Mouse (Mus musculus): ENCODE measurements around the gene Ptprk. TPM values are rescaled to one million over a fixed set of nuclear protein-coding genes. Genes with fewer than 3 reads are reported as not detected.

The Ptprk gene
- polyA plus RNA-seq, 1 experiment from 2014 or later: 29.7 TPM

DNA sequence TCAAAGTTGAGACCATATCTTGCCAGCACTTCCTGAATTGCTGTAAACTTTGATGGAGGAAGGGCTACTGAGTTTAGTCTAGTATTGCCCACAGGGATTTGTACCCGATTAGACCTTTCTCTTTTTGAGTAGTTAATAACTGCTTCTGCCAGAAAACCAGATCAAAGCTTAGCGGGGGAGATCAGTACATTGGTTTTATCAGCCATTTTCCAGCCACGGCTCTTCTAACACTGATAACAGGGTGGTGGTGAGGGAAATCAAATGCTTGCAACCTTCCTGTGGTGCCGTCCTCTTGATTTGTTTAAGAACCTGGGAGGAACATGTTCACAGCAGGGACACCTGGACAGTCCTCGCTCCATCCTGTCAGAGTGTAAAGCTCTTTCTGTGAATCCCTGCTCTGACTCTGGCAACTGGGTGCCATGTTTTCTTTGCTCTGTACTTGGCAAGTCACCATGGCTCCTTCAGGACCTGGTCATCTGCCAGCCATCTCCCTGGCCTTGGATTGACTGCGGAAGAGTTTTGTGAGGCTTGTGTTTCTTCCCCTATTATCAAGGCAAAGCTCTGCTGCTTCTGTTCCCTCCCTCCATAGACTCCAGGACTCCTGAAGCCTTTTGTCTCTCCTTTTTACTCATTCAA is 231.9 kb downstream of the Ptprk start:
- ATAC-seq (replicated peaks; ENCODE audit: low FRiP score): no peak

DNA sequence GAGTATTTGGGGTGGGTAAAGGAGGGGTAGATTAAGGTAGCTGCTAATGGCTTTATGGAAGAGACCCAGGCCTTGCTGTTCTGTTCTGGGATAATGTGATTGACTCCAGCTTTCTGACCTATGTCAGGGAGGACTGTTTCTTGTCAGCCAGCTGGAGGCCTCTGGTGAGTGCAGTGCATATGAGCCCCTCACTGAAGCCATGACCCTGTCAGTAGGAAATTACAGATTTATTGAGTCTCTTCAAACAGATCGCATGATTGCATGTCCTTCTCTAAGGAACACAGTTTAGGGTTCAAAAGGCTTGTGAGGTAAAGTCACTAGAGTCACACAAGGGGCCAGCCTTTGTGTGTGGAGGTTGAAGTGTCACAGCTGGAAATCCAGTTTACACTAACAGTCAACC is 236.7 kb downstream of the Ptprk start:
- no peak overlapping the region for H3K4me3 ChIP-seq (ENCODE audit: low read depth, low read length)
- H3K27ac ChIP-seq (ENCODE audit: low read depth, low read length): no peak overlapping the region
- H3K4me2 ChIP-seq (ENCODE audit: low read depth, low read length, severe bottlenecking): no peak overlapping the region
- no peaks in the 10 kb centered on the region for H3K27me3 ChIP-seq (ENCODE audit: control insufficient read depth, insufficient read depth, low read length)
- H3K9ac ChIP-seq (ENCODE audit: low read length): no peak overlapping the region
- no peaks in the 10 kb centered on the region for H3K9me3 ChIP-seq (ENCODE audit: control insufficient read depth, low read length)
- DNase-seq (ENCODE audit: low spot score) (no peak), ATAC-seq (replicated peaks; ENCODE audit: low FRiP score) (no peak)
- WGBS: 61% methylated on average over 1 of the region's 1 CpGs
- no peaks in the 10 kb centered on the region for H3K36me3 ChIP-seq (ENCODE audit: control insufficient read depth, insufficient read depth, low read length)
- H3K4me1 ChIP-seq (replicated peaks; ENCODE audit: control insufficient read depth, insufficient read depth, low read length): no peaks in the 10 kb centered on the region

More for the DNA sequence above, 231.9 kb downstream of the Ptprk start:
- no peak for DNase-seq (ENCODE audit: low spot score)
- no peaks in the 10 kb centered on the region for H3K27me3 ChIP-seq (ENCODE audit: control insufficient read depth, insufficient read depth, low read length)
- H3K36me3 ChIP-seq (ENCODE audit: control insufficient read depth, insufficient read depth, low read length): no peaks in the 10 kb centered on the region
- H3K9ac ChIP-seq (ENCODE audit: low read length): no peak overlapping the region
- no peak overlapping the region for H3K4me3 ChIP-seq (ENCODE audit: low read depth, low read length)
- H3K27ac ChIP-seq (ENCODE audit: low read depth, low read length): no peak overlapping the region
- H3K9me3 ChIP-seq (ENCODE audit: control insufficient read depth, low read length): no peaks in the 10 kb centered on the region
- no peaks in the 10 kb centered on the region for H3K4me1 ChIP-seq (replicated peaks; ENCODE audit: control insufficient read depth, insufficient read depth, low read length)
- no peak overlapping the region for H3K4me2 ChIP-seq (ENCODE audit: low read depth, low read length, severe bottlenecking)
- WGBS: 61% methylated on average over 6 of the region's 6 CpGs

DNA sequence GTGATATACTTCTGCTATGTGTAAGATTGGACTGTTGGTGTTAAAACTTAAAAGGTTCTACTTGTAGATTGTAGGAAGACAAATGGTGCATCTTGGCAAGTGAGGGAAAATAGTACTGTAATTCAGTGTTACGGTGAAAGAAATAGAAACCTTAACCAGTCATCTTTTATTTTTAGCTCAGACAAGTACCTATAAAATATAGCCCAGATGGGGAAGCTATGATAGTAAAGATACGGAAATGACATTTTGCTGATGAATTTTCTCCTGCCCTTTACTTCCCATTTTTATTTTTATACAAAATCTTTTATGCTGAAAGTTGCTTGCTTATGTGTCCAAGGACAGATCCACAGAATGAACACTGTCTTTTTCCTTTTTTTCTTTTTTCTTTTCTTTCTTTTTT is 248.4 kb downstream of the Ptprk start:
- Histone ChIP-seq H3K36me3 (ENCODE audit: control insufficient read depth, insufficient read depth, low read length) (no peaks in the 10 kb centered on the region), H3K27ac (ENCODE audit: low read depth, low read length) (no peak overlapping the region), H3K9ac (ENCODE audit: low read length) (no peak overlapping the region), H3K9me3 (ENCODE audit: control insufficient read depth, low read length) (no peaks in the 10 kb centered on the region), H3K4me1 (replicated peaks; ENCODE audit: control insufficient read depth, insufficient read depth, low read length) (no peaks in the 10 kb centered on the region), H3K4me3 (ENCODE audit: low read depth, low read length) (no peak overlapping the region), H3K4me2 (ENCODE audit: low read depth, low read length, severe bottlenecking) (no peak overlapping the region), H3K27me3 (ENCODE audit: control insufficient read depth, insufficient read depth, low read length) (no peaks in the 10 kb centered on the region)
- no peak for DNase-seq (ENCODE audit: low spot score)
- ATAC-seq (replicated peaks; ENCODE audit: low FRiP score): no peak
- WGBS: 94% methylated on average over 2 of the region's 2 CpGs

DNA sequence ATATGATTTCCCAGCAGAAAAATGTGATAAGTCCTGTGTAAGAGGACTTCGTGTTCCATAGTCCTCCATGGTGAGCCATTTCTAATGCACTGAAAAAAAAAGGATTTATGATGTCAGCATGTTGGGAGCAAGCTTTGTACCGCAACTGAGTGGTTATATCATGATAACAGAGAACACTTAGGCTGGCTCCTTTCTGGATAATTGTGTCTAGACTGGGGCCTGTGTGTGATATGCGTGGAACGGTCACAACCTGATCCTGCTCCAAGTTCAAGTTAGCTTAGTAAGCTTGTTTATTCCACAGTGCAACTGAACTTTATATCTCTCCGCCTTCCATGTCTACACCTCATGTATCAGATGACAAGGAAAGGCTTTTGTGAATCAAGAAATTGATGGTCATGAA is 260.6 kb downstream of the Ptprk start:
- Histone ChIP-seq H3K27ac (ENCODE audit: low read depth, low read length) (no peak overlapping the region), H3K27me3 (ENCODE audit: control insufficient read depth, insufficient read depth, low read length) (no peaks in the 10 kb centered on the region), H3K36me3 (ENCODE audit: control insufficient read depth, insufficient read depth, low read length) (no peaks in the 10 kb centered on the region), H3K4me1 (replicated peaks; ENCODE audit: control insufficient read depth, insufficient read depth, low read length) (no peaks in the 10 kb centered on the region), H3K9ac (ENCODE audit: low read length) (no peak overlapping the region), H3K4me2 (ENCODE audit: low read depth, low read length, severe bottlenecking) (no peak overlapping the region), H3K4me3 (ENCODE audit: low read depth, low read length) (no peak overlapping the region), H3K9me3 (ENCODE audit: control insufficient read depth, low read length) (no peaks in the 10 kb centered on the region)
- 97% methylated on average over 5 of the region's 5 CpGs for WGBS
- DNase-seq (ENCODE audit: low spot score): no peak
- no peak for ATAC-seq (replicated peaks; ENCODE audit: low FRiP score)

DNA sequence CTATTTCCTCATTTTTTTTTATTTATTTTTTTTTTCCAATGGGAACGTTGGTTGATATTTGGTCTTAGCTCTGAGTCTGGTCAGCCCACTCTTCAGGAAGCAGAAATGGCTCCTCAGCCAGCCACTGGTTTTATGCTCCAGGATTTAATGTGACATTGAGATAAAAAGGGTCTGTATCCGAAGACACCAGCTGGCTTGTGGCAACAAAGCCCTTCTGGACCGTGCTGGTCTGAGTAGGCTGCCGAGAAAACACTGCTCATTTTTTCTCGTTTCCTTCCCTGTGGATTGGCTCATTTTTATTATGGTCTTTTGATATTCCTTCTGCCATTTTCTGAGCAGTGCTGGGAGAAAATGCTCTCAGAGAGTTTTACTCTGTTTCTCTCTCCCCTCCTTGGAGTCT is 263.9 kb downstream of the Ptprk start:
- Histone ChIP-seq H3K4me3 (ENCODE audit: low read depth, low read length) (no peak overlapping the region), H3K4me2 (ENCODE audit: low read depth, low read length, severe bottlenecking) (no peak overlapping the region), H3K36me3 (ENCODE audit: control insufficient read depth, insufficient read depth, low read length) (no peaks in the 10 kb centered on the region), H3K9ac (ENCODE audit: low read length) (no peak overlapping the region), H3K27ac (ENCODE audit: low read depth, low read length) (no peak overlapping the region), H3K9me3 (ENCODE audit: control insufficient read depth, low read length) (no peaks in the 10 kb centered on the region), H3K4me1 (replicated peaks; ENCODE audit: control insufficient read depth, insufficient read depth, low read length) (no peaks in the 10 kb centered on the region), H3K27me3 (ENCODE audit: control insufficient read depth, insufficient read depth, low read length) (no peaks in the 10 kb centered on the region)
- WGBS: 77% methylated on average over 5 of the region's 5 CpGs
- ATAC-seq (replicated peaks; ENCODE audit: low FRiP score) (no peak), DNase-seq (ENCODE audit: low spot score) (no peak)

DNA sequence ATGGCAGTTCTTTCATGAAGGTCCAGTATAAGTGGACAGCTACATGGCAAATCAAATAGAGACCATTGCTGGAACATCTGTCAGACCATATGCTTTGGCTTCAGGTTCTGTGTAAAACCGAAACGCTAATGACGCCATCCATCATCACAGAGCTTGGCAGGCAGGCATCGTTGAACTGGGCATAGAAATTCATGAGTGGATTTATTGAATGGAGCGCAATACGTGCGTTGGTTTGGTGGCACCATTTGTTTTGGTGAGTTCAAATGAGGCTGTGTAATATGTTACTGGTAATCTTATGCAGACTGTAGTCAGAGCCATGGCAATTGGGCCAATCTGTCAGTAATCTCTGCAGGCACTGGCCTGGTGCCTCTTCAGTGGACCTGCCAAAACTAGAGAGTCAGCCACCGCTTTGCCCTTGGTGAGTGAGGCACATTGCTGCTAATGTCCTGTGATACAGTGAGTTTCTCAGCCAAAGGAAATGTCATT is 270.6 kb downstream of the Ptprk start:
- WGBS: 91% methylated on average over 8 of the region's 8 CpGs
- H3K9me3 ChIP-seq (ENCODE audit: control insufficient read depth, low read length): no peaks in the 10 kb centered on the region
- H3K4me3 ChIP-seq (ENCODE audit: low read depth, low read length): no peak overlapping the region
- no peaks in the 10 kb centered on the region for H3K4me1 ChIP-seq (replicated peaks; ENCODE audit: control insufficient read depth, insufficient read depth, low read length)
- no peaks in the 10 kb centered on the region for H3K36me3 ChIP-seq (ENCODE audit: control insufficient read depth, insufficient read depth, low read length)
- H3K27ac ChIP-seq (ENCODE audit: low read depth, low read length): no peak overlapping the region
- H3K9ac ChIP-seq (ENCODE audit: low read length): no peak overlapping the region
- ATAC-seq (replicated peaks; ENCODE audit: low FRiP score) (no peak), DNase-seq (ENCODE audit: low spot score) (no peak)
- no peak overlapping the region for H3K4me2 ChIP-seq (ENCODE audit: low read depth, low read length, severe bottlenecking)
- H3K27me3 ChIP-seq (ENCODE audit: control insufficient read depth, insufficient read depth, low read length): no peaks in the 10 kb centered on the region

DNA sequence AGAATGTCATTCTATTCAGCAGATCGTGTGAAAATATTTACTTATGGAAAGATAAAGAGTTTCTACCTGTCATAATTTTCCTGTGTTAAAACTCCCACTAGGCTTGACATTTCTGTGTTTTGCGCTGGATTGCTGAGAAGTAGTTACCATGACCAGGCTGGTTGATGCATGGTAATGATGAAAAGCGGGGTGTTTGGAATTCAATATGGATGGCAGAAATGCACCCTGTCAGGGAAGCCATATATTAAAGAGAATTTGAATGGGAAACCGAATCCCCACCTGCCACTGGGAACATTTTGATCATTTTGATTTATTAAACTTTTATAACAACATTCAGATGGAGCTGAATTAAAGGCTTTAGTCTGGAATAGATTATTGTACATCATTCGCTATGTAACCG is 290.7 kb downstream of the Ptprk start:
- Histone ChIP-seq H3K9me3 (ENCODE audit: control insufficient read depth, low read length) (no peaks in the 10 kb centered on the region), H3K4me2 (ENCODE audit: low read depth, low read length, severe bottlenecking) (no peak overlapping the region), H3K36me3 (ENCODE audit: control insufficient read depth, insufficient read depth, low read length) (no peaks in the 10 kb centered on the region), H3K27ac (ENCODE audit: low read depth, low read length) (no peak overlapping the region), H3K4me3 (ENCODE audit: low read depth, low read length) (no peak overlapping the region), H3K27me3 (ENCODE audit: control insufficient read depth, insufficient read depth, low read length) (no peaks in the 10 kb centered on the region), H3K9ac (ENCODE audit: low read length) (no peak overlapping the region), H3K4me1 (replicated peaks; ENCODE audit: control insufficient read depth, insufficient read depth, low read length) (no peaks in the 10 kb centered on the region)
- WGBS: 92% methylated on average over 6 of the region's 6 CpGs
- ATAC-seq (replicated peaks; ENCODE audit: low FRiP score) (no peak), DNase-seq (ENCODE audit: low spot score) (no peak)

DNA sequence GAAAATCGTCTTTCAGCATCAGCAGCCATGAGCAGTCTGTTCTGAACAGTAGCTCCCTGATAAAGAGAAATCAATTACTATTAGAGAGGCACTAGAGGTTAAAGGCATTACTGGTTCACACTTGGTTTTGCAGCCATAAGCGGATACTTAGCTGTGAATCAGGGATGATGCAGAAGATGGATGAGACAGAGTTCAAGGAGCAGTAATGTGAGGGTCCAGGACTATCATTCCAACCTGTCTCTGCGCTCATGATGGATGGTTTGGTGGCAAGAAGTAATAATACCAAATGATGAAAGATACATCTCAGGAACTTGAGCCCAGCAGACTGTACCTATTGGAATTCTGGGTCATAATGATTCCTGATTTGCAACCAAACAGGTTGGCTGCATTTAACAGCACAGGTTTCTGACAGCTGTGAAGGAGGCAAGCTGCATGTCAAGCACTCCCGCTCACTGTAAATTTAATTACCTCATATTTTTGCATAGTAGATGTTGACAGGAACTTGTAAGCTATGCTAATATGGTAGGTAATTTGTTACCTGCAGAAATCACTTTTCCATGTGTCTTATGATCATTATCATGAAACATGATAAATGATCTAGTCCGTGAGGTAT is 291.6 kb downstream of the Ptprk start:
- no peak for DNase-seq (ENCODE audit: low spot score)
- Histone ChIP-seq H3K4me3 (ENCODE audit: low read depth, low read length) (no peak overlapping the region), H3K27me3 (ENCODE audit: control insufficient read depth, insufficient read depth, low read length) (no peaks in the 10 kb centered on the region), H3K4me2 (ENCODE audit: low read depth, low read length, severe bottlenecking) (no peak overlapping the region), H3K36me3 (ENCODE audit: control insufficient read depth, insufficient read depth, low read length) (no peaks in the 10 kb centered on the region), H3K27ac (ENCODE audit: low read depth, low read length) (no peak overlapping the region), H3K9me3 (ENCODE audit: control insufficient read depth, low read length) (no peaks in the 10 kb centered on the region), H3K9ac (ENCODE audit: low read length) (no peak overlapping the region), H3K4me1 (replicated peaks; ENCODE audit: control insufficient read depth, insufficient read depth, low read length) (no peaks in the 10 kb centered on the region)
- no peak for ATAC-seq (replicated peaks; ENCODE audit: low FRiP score)
- 88% methylated on average over 5 of the region's 5 CpGs for WGBS

DNA sequence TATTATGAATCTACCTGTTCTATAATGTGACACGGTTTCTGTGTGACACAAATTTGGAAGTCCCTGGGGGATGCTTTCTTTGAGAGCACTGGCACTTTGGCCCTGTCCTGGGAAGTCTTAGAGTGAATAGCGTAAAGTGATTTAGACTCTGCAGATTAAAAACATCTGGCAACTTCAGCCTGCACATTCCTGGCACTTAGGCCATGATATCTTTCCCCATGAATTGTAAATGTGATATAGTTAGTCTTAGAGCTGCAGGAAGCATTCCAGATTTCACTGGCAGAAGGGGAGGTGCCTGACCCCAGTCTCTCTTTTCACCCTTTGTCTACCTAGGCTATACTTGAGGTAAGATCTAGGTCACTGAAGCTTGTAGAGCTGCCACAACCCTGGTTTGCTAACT is 295.2 kb downstream of the Ptprk start:
- 74% methylated on average over 2 of the region's 2 CpGs for WGBS
- ATAC-seq (replicated peaks; ENCODE audit: low FRiP score) (no peak), DNase-seq (ENCODE audit: low spot score) (no peak)
- Histone ChIP-seq H3K36me3 (ENCODE audit: control insufficient read depth, insufficient read depth, low read length) (no peaks in the 10 kb centered on the region), H3K4me2 (ENCODE audit: low read depth, low read length, severe bottlenecking) (no peak overlapping the region), H3K27ac (ENCODE audit: low read depth, low read length) (no peak overlapping the region), H3K27me3 (ENCODE audit: control insufficient read depth, insufficient read depth, low read length) (no peaks in the 10 kb centered on the region), H3K4me3 (ENCODE audit: low read depth, low read length) (no peak overlapping the region), H3K9ac (ENCODE audit: low read length) (no peak overlapping the region), H3K4me1 (replicated peaks; ENCODE audit: control insufficient read depth, insufficient read depth, low read length) (no peaks in the 10 kb centered on the region), H3K9me3 (ENCODE audit: control insufficient read depth, low read length) (no peaks in the 10 kb centered on the region)
